Mouse (Mus musculus): ENCODE data around the gene Neu1. TPM values are rescaled to one million over a fixed set of nuclear protein-coding genes. Genes with fewer than 3 reads are reported as not detected.
"Not testable (repeated sequence)": the region's sequence is repeated elsewhere in the genome, so short reads cannot be mapped to it uniquely, and the experiment has no call there.

The Neu1 gene
- total RNA-seq, 2 experiments from 2014 or later = 10.5 to 12.0 TPM

DNA sequence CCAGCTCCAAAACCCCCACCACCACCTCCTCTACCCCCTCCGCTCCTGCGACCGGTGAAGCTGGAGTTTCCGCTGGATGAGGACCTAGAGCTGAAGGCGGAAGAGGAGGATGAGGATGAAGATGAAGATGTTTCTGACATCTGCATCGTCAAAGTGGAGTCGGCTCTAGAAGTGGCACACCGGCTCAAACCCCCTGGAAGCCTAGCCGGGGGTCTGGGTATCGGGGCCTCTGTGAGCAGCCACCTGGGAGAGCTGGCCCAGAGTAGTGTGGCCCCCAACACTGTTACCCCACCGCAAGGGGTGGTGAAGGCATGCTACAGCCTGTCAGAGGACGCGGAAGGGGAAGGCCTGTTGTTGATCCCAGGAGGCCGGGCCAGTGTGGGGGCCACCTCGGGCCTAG, 35.3 kb upstream of the Neu1 start:
- no peak overlapping the region for H3K27ac ChIP-seq
- TF ChIP-seq CTCF (IDR thresholded peaks at IDR 0.05) = no peak
- DNase-seq = no peak
- intact Hi-C loops (cut with DNase I) = loop anchor here (2.0 to 5.0 kb wide), 2 partner anchors 45 to 347 kb away; partner anchors contain the start of genes Ddx39b, Nelfe and Skiv2l
- no peak overlapping the region for H3K4me3 ChIP-seq

DNA sequence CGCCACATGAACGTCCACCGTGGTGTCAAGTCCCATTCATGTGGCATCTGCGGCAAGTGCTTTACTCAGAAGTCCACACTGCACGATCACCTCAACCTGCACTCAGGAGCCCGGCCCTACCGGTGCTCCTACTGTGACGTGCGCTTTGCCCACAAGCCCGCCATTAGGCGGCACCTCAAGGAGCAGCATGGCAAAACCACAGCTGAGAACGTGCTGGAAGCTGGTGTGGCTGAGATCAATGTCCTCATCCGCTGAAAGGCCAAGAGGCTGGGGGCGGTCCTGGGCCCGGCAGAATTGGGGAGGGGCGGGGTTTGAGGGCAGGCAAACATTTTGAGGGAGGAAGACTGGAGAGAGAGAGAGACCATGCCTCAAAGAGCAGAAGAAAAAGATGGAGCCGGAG, 34.7 kb upstream of the Neu1 start:
- no peak for DNase-seq
- no peak for TF ChIP-seq CTCF (IDR thresholded peaks at IDR 0.05)
- Histone ChIP-seq H3K27ac (no peak overlapping the region), H3K4me3 (no peak overlapping the region)
- intact Hi-C loops (cut with DNase I) = loop anchor here (5.0 kb wide), 1 partner anchor 346 kb away; the partner anchor contains the start of gene Ddx39b

DNA sequence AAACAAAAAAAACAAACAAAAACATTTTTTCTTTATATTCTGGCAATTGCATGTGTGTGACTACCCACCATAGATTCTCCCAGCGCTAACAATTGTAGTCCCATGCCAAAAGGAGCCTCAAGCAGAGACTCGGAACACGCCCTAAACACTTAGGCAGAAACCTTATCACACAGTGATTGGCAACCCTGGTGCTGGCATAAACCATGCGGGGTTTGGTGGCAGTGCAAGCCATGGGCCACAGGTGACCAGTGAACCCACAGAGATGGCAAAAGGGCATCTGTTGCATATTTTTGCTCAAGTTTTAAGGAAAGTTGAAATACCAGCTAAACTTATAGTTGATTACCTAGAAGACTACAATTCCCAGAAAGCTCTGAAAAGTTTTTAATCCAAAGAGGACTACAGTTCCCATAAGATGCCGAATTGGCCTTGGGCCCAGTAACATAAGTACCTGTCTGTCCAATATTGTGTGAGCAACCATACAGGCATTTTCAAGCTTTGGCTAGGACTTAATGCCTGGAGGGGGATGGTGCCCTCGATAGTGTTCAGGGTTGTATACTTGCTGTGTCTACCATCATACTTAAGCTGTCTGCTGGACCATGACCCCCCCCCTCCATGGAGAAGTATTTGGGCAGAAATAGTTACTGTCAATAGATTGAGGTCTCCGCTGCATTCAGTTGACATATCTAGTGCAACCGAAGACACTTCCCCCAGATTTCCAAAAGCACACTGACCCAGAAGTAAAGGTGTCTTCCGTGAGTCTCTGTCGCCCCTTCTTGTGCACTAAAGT, 33.5 kb upstream of the Neu1 start:
- intact Hi-C loops (cut with DNase I) = loop anchor here (5.0 kb wide), 1 partner anchor 345 kb away; the partner anchor contains the start of gene Ddx39b
- Histone ChIP-seq H3K4me3 (peak overlapping the region; percentile 95), H3K27ac (peak overlapping the region; percentile 100)
- no peak for TF ChIP-seq CTCF (IDR thresholded peaks at IDR 0.05)
- peak; percentile 47 for DNase-seq

DNA sequence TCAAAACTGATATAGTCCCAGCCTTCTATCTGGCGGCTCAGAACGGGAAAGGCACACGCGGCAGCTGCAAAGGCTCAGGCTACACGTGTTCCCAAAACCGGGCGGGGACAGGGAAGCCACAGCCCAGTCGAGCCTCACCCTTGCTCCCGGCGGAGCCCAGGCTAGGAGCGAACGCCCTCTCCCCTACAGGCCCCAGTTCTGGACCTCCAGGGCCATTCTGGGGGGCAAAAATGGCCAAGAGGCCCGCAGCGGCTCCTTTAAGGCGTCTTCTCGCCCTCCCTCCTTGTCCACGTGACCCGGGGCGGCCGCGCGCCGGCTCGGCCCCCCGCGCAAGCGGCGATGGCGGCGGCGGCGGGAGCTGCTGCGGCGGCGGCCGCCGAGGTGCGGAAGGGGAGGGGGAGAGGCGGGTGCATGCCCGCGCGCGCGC, 32.9 kb upstream of the Neu1 start, which contains the start of the genes C2 and Ehmt2:
C2 (minus strand) TSS at position 106 of the 427 bp plus-strand sequence.
Ehmt2 (plus strand) TSS at position 310 of the 427 bp plus-strand sequence.
- intact Hi-C loops (cut with DNase I) = loop anchor here (5.0 kb wide), 1 partner anchor 344 kb away; the partner anchor contains the start of gene Ddx39b
- H3K4me3 ChIP-seq = peak within 1 kb of the TSS; percentile 95
- TF ChIP-seq CTCF (IDR thresholded peaks at IDR 0.05) = no peak
- peak; percentile 91 for DNase-seq
- H3K27ac ChIP-seq = peak within 1 kb of the TSS; percentile 100

DNA sequence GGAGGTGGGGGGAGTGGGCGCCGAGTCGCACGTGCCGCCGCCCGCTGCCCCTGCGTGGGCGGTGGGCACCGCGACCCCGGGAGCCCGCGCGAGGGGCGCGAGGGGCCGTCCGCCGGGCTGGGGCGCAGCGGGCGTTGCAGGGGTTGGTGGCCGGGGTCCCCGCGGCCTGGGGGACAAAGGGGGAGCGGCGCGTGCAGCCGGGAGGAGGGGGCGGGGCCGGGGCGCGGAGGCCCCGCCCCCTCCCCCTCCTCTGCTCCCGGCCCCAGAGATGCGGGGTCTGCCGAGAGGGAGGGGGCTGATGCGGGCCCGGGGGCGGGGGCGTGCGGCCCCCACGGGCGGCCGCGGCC, 32.4 kb upstream of the Neu1 start:
- TF ChIP-seq CTCF (IDR thresholded peaks at IDR 0.05) = no peak
- H3K27ac ChIP-seq = peak overlapping the region; percentile 100
- peak overlapping the region; percentile 95 for H3K4me3 ChIP-seq
- no peak for DNase-seq
- intact Hi-C loops (cut with DNase I) = loop anchor here (5.0 kb wide), 1 partner anchor 344 kb away; the partner anchor contains the start of gene Ddx39b

DNA sequence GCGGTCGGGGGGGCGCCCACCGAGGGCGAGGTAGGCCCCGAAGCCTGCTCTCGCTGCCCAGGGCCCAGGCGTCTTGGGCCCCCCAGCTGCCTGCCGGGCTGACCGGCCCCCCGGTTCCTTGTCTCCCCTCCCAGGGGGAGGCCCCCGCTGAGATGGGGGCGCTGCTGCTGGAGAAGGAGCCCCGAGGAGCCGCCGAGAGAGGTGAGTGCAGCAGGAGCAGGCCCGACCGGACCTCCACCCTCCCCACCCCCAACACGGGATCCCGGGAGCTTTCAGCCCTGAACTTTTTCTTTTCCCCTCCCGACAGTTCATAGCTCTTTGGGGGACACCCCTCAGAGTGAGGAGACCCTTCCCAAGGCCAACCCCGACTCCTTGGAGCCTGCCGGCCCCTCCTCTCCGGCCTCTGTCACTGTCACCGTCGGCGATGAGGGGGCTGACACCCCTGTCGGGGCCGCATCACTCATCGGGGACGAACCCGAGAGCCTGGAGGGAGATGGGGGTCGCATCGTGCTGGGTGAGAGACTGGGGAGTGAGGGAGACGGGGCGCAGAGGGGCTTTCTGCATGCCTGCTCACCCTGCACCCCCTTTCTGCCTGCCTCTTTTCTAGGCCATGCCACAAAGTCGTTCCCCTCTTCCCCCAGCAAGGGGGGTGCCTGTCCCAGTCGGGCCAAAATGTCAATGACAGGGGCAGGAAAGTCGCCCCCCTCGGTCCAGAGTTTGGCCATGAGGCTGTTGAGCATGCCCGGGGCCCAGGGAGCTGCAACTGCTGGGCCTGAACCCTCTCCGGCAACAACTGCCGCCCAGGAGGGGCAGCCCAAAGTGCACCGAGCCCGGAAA, 31.8 kb upstream of the Neu1 start:
- peak overlapping the region; percentile 100 for H3K27ac ChIP-seq
- TF ChIP-seq CTCF (IDR thresholded peaks at IDR 0.05) = no peak
- peak overlapping the region; percentile 95 for H3K4me3 ChIP-seq
- DNase-seq = peak; percentile 59
- intact Hi-C loops (cut with DNase I) = loop anchor here (5.0 kb wide), 1 partner anchor 343 kb away; the partner anchor contains the start of gene Ddx39b

DNA sequence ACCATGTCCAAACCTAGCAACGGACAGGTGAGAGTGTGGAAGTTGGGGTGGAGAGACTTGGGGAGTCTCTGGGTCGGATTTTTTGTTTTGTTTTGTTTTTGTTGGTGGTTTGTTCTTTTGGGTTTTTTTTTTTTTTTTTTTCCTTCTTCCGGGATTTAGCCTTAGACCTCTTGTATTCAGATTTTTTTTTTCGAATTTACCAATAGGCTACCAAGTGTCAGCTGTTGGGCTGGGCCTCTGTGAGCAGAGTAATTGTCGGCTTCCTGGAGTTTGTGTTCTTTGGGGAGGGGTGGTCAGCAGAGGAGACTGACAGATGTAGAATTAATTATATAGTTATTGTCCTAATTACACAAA, 31.2 kb upstream of the Neu1 start:
- intact Hi-C loops (cut with DNase I) = loop anchor here (5.0 kb wide), 1 partner anchor 342 kb away; the partner anchor contains the start of gene Ddx39b
- DNase-seq = no peak
- no peak for TF ChIP-seq CTCF (IDR thresholded peaks at IDR 0.05)
- Histone ChIP-seq H3K27ac (peak overlapping the region; percentile 100), H3K4me3 (peak overlapping the region; percentile 95)

DNA sequence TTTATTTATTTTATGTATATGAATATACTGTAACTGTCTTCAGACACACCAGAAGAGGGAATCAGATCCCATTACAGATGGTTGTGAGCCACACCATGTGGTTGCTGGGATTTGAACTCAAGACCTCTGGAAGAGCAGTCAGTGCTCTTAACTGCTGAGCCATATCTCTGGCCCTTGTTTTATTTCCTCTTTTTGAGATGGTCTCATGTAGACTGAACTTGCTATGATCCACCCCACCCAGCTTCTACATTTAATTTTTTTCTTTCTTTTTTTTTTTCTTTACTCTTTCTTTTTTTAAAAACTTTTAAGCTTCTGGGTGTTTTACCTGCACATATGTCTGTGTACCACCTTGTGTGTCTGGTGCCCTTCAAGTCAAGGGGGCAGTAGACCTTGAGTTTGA, 30.2 kb upstream of the Neu1 start:
- intact Hi-C loops (cut with DNase I); DNase-seq: not testable (repeated sequence)

DNA sequence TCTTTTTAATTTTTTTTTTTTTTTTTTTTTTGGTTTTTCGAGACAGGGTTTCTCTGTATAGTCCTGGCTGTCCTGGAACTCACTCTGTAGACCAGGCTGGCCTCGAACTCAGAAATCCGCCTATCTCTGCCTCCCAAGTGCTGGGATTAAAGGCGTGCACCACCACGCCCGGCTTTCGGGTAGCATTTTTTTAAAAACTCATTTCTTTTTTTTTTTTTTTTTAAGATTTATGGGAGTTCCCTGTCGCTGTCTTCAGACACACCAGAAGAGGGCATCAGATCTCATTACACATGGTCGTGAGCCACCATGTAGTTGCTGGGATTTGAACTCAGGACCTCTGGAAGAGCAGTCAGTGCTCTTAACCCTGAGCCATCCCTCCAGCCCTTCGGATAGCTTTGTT, 29.1 kb upstream of the Neu1 start:
- DNase-seq; H3K27ac ChIP-seq; intact Hi-C loops (cut with DNase I); H3K4me3 ChIP-seq: not testable (repeated sequence)

More for the DNA sequence above, 30.2 kb upstream of the Neu1 start:
- H3K27ac ChIP-seq = peak overlapping the region; percentile 16; the same call in 1 of the 2 replicates
- not testable (repeated sequence) for H3K4me3 ChIP-seq

DNA sequence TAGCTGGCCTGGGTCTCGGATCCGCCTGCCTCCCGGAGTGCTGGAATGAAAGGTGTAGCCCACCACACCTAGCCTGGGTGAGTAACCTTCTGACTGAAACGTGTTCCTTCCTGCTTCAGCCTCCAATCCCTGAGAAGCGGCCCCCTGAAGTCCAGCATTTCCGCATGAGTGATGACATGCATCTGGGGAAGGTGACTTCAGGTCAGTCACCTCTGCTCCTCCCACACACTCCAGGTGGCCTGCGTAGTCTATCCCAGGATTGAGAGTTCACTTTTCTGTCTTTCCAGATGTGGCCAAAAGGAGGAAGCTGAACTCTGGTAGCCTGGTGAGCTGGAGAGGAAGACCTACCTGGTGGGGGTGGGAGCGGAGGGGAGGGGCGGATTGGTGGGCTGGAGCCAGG, 28.2 kb upstream of the Neu1 start:
- no peak for DNase-seq
- H3K4me3 ChIP-seq = no peak overlapping the region
- intact Hi-C loops (cut with DNase I) = no loop called here
- no peak for TF ChIP-seq CTCF (IDR thresholded peaks at IDR 0.05)
- no peak overlapping the region for H3K27ac ChIP-seq

DNA sequence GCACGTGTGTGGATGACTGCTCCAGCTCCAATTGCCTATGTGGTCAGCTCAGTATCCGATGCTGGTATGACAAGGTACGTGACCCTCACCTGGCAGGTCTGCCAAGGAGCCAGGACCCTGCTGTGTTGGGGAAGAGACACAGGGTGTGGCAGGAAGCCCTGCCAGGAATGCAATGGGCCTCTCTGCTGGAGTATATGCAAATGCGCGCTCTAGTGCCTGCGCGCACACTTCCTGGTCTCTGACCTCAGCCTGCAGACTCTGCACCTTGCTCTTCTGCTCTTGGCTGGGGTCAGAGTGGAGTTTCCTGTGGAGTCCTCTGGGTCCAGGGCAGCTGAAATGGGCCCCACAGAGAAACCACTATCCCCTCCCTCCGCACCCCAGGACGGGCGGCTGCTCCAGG, 20.1 kb upstream of the Neu1 start:
- TF ChIP-seq CTCF (IDR thresholded peaks at IDR 0.05) = no peak
- intact Hi-C loops (cut with DNase I) = no loop called here
- Histone ChIP-seq H3K4me3 (no peak overlapping the region), H3K27ac (no peak overlapping the region)
- DNase-seq = no peak

DNA sequence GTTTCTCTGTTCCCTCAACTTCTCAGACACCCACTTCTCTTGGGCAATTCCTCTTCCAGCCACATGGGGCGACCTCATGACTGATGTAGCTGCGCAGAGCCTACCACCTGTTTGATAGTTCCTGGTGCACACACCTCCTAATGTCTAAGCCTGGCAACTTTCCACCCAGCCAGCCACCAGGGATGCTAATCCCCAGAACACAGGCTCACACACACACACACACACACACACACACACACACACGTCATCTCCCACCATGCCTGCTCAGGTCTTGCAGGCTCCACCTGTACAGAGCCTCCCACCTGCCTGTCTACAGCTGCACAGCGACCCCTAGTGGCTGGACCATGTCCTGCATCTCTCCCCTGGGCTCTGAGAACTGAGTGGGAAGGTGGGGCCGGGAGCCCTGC, 19.1 kb upstream of the Neu1 start:
- intact Hi-C loops (cut with DNase I) = loop anchor here (1.0 kb wide), 1 partner anchor 57 kb away; no protein-coding TSS in a partner anchor
- TF ChIP-seq CTCF (IDR thresholded peaks at IDR 0.05) = peak; percentile 83
- DNase-seq = peak; percentile 80
- no peak overlapping the region for H3K27ac ChIP-seq
- no peak overlapping the region for H3K4me3 ChIP-seq
